Mouse (Mus musculus) liver, embryonic 14.5 days (tissue): Measurements from ENCODE around the gene Kcnip2. TPM values are rescaled to one million over a fixed set of nuclear protein-coding genes. Genes with fewer than 3 reads are reported as not detected.

Experiments used
- ATAC-seq: fragments of 200-750 bp; cut with Nextera tagmentation; 2 replicates; pipeline ENCODE4 v1.8.0; 2017; ENCODE audit warnings: moderate number of reproducible peaks, mild to moderate bottlenecking, moderate library complexity; ENCODE audit not compliant: insufficient read depth
- DNase-seq, 3 experiments: peaks; one replicate each; pipeline ENCODE4 v3.0.0-alpha.2; 2012 to 2013; ENCODE audit warnings: low read depth in 3 of 3, low spot score in 3 of 3
- H3K27ac ChIP-seq: fragments of 300-500 bp; sonication (generic); 2 replicates; pipeline ENCODE4 v1.5.1; 2014; ENCODE audit warnings: moderate library complexity, mild to moderate bottlenecking, control low read depth, inconsistent platforms
- H3K27me3 ChIP-seq: fragments of 300-500 bp; sonication (generic); 2 replicates; pipeline ENCODE4 v1.6.1; 2014; ENCODE audit warnings: mild to moderate bottlenecking, low read length, moderate library complexity; ENCODE audit not compliant: control insufficient read depth, insufficient read depth
- H3K36me3 ChIP-seq: fragments of 300-500 bp; sonication (generic); replicated peaks from 2 replicates; pipeline ENCODE4 v1.6.1; 2014; ENCODE audit warnings: low read depth; ENCODE audit not compliant: control insufficient read depth, insufficient read depth
- H3K4me1 ChIP-seq, 2 experiments: fragments of 200-500 bp in 1 of 2; fragments of 300-500 bp in 1 of 2; sonication (generic) in 1 of 2; replicated peaks; 2 replicates each; pipeline ENCODE4 v1.6.1; 2012 to 2014; ENCODE audit warnings: antibody characterized with exemption in 1 of 2, inconsistent platforms in 1 of 2, low read length in 1 of 2; ENCODE audit not compliant: control insufficient read depth in 2 of 2, insufficient read depth in 2 of 2
- H3K4me2 ChIP-seq: fragments of 300-500 bp; sonication (generic); 2 replicates; pipeline ENCODE4 v1.6.1; 2014; ENCODE audit warnings: low read depth, mild to moderate bottlenecking, control low read depth, moderate library complexity
- H3K4me3 ChIP-seq, 2 experiments: fragments of 200-500 bp in 1 of 2; fragments of 300-500 bp in 1 of 2; sonication (generic) in 1 of 2; 2 replicates each; pipeline ENCODE4 v1.5.1; 2012 to 2014; ENCODE audit warnings: low read depth in 2 of 2, low read length in 2 of 2, mild to moderate bottlenecking in 2 of 2, control low read depth in 1 of 2, inconsistent platforms in 1 of 2, moderate library complexity in 1 of 2; ENCODE audit not compliant: insufficient read depth in 1 of 2
- H3K9ac ChIP-seq: fragments of 300-500 bp; sonication (generic); replicated peaks from 2 replicates; pipeline ENCODE4 v1.6.1; 2014; ENCODE audit warnings: mild to moderate bottlenecking, control low read depth, moderate library complexity
- H3K9me3 ChIP-seq: fragments of 300-500 bp; sonication (generic); 2 replicates; pipeline ENCODE4 v1.6.1; 2016; ENCODE audit warnings: low read length, mixed read lengths; ENCODE audit not compliant: control insufficient read depth
- CTCF ChIP-seq: IDR thresholded peaks from 2 replicates; pipeline ENCODE4 v1.5.1; 2016; ENCODE audit warnings: antibody characterized with exemption, low read depth, control low read depth
- EP300 ChIP-seq: IDR thresholded peaks from 2 replicates; pipeline ENCODE4 v1.6.1; 2016; ENCODE audit warnings: antibody characterized with exemption, low read depth
- WGBS: fragments of 180-500 bp; shearing (Covaris S2); extraction: QIAGEN DNeasy Blood & Tissue Kit; methylation state at CpG from one replicate; pipeline ENCODE4 v1.1.7; 2014; ENCODE audit not compliant: insufficient replicate concordance; 5-methylcytosine and 5-hydroxymethylcytosine counted together
- polyA plus RNA-seq, 2 experiments: library from polyadenylated mRNA; depleted of rRNA in 1 of 2; stranded (reverse) in 1 of 2; unstranded in 1 of 2; fragments of >200 nt; fragmentation: Nextera tagmentation in 1 of 2; extraction: Ambion mirVana in 1 of 2; gene quantifications; 2 replicates each; pipeline versions ENCODE4 v1.2.1 to v1.2.3; 2012 to 2014

Gene Kcnip2
- polyA plus RNA-seq, 2 experiments, result 1.7 TPM

DNA sequence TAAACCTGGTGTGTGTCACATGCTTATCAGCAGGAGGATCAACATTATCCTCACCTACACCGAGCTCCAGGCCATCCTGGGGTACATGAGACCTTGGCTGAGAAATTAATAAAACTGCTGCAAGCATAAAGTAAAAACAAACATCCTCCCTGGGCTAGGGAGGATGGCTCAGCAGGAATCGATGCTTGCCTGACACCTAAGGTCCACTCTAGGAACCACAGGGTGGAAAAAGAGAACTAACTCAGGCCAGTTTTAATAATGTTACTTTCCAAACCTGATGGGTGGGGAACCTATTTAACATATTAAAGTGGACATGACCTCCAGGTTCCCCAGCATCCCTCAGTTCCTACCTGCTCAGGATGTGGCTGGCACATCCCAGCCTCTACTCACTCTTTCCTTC, 14.8 kb upstream of the Kcnip2 start:
- TF ChIP-seq EP300, result no peak
- TF ChIP-seq CTCF, result no peak
- Histone ChIP-seq H3K9ac (no peak overlapping the region), H3K27me3 (no peaks in the 10 kb centered on the region), H3K36me3 (no peaks in the 10 kb centered on the region), H3K9me3 (no peaks in the 10 kb centered on the region), H3K27ac (no peak overlapping the region), H3K4me2 (no peak overlapping the region), H3K4me3 (no peak overlapping the region), H3K4me1 (no peaks in the 10 kb centered on the region)
- DNase-seq (no peak), ATAC-seq (no peak)
- WGBS, result 36% methylated on average over 2 of the region's 2 CpGs

DNA sequence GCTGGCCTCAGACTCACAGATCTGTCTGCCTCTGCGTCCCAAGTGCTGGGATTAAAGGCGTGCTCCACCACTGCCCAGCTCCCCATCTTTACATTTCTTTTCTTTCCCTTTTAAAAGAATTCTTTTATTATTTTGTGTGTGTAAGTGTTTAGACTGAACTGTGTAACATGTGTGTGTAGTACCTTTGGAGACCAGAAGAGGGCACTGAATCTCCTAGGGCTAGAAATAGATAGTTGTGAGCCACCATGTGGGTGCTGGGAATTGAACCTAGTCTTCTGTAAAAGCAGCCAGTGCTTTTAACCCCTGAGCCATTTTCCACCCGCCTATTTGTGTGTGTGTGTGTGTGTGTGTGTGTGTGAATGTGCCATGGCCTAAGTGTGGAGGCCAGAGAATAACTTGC, 11.9 kb upstream of the Kcnip2 start:
- peak; percentile 44; the same call in 1 of the 2 replicates for TF ChIP-seq CTCF
- TF ChIP-seq EP300, result no peak
- Histone ChIP-seq H3K9ac (no peak overlapping the region), H3K4me3 (no peak overlapping the region), H3K36me3 (no peaks in the 10 kb centered on the region), H3K4me2 (no peak overlapping the region), H3K9me3 (no peaks in the 10 kb centered on the region), H3K27me3 (no peaks in the 10 kb centered on the region), H3K4me1 (no peaks in the 10 kb centered on the region), H3K27ac (no peak overlapping the region)
- DNase-seq (no peak), ATAC-seq (no peak)
- WGBS, result 74% methylated on average over 3 of the region's 3 CpGs

DNA sequence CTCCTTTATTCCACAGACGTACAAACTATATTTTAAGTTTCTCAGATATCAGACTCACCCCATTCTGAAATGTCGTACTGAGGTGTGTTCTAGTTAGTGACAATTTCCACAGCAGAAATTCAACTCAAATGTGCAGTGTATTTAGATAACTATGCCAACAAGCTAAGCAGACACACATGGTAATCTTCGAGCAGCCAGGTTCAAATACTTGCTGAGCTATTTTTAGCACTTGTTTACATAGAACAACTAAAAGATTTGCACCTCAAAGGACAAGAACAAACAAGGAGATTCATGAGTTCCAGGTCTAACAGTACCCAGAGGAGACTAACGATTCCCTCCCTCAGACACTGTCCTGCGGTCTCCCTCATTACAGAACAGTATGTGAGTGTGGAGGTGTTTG, 11.3 kb upstream of the Kcnip2 start:
- Histone ChIP-seq H3K9me3 (no peaks in the 10 kb centered on the region), H3K4me1 (no peaks in the 10 kb centered on the region), H3K4me2 (no peak overlapping the region), H3K36me3 (no peaks in the 10 kb centered on the region), H3K4me3 (no peak overlapping the region), H3K27me3 (no peaks in the 10 kb centered on the region), H3K9ac (no peak overlapping the region), H3K27ac (no peak overlapping the region)
- 60% methylated on average over 5 of the region's 5 CpGs for WGBS
- ATAC-seq (no peak), DNase-seq (no peak)
- no peak for TF ChIP-seq EP300
- no peak for TF ChIP-seq CTCF

DNA sequence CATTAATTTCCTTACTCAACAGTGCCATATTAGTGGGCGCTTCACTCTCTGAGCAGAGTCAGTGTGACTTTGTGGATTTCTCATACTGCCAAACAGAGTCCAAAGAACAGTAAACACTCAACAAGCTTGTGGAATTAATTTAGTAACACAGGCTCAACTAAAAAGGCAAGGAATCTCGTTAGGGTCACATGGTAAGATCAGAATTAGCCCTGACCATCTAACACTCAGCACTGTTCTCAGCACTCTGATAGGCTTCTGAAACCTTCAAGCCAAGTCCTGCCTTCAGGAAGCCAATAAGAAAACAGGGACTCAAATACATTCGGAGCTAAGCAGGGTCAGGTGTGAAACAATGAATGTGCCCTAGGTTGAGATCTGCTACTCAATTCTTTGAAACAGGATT, 10.3 kb upstream of the Kcnip2 start:
- H3K4me1 ChIP-seq, result no peaks in the 10 kb centered on the region
- H3K4me3 ChIP-seq, result no peak overlapping the region
- H3K27ac ChIP-seq, result no peak overlapping the region
- no peaks in the 10 kb centered on the region for H3K9me3 ChIP-seq
- ATAC-seq (no peak), DNase-seq (no peak)
- no peaks in the 10 kb centered on the region for H3K36me3 ChIP-seq
- TF ChIP-seq CTCF (no peak), EP300 (no peak)
- 65% methylated on average over 3 of the region's 3 CpGs for WGBS
- H3K9ac ChIP-seq, result no peak overlapping the region
- no peaks in the 10 kb centered on the region for H3K27me3 ChIP-seq
- no peak overlapping the region for H3K4me2 ChIP-seq

DNA sequence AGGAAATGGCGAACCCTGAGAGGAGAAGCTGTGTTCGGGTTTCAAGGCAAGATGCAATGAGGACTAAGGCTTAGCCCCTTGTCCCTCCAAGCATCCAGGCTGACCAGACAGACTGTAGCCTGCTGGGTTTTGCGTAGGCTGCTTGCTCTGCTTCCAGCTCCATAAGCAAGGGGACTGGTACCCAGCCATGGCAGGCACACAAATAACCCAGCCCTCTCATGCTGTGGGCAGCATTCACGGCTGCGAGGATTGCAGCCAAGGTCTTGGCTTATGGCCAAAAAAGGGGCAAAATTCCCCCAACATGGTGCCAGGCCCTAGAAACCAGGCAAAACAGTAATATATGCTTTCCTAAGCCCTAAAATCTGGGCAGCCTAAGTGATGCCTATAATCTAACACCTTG, 6.0 kb upstream of the Kcnip2 start:
- Histone ChIP-seq H3K4me1 (no peaks in the 10 kb centered on the region), H3K4me3 (no peak overlapping the region), H3K9ac (no peak overlapping the region), H3K9me3 (no peaks in the 10 kb centered on the region), H3K27me3 (no peaks in the 10 kb centered on the region), H3K4me2 (no peak overlapping the region), H3K27ac (no peak overlapping the region), H3K36me3 (no peaks in the 10 kb centered on the region)
- no peak for DNase-seq
- no peak for TF ChIP-seq EP300
- TF ChIP-seq CTCF, result no peak
- 72% methylated on average over 5 of the region's 5 CpGs for whole genome bisulfite sequencing
- no peak for ATAC-seq
